Mouse (Mus musculus) embryo, embryonic 11.5 days (tissue): ENCODE results near the gene Lsm8.
A peak's percentile ranks its signal among the peaks of the same experiment; 100 is the strongest.
"Not testable (repeated sequence)": the region's sequence is repeated elsewhere in the genome, so short reads cannot be mapped to it uniquely, and the experiment has no call there.

Experiments used
- DNase-seq: peaks from one replicate; pipeline ENCODE4 v3.0.0-alpha.2; 2012; ENCODE audit warnings: low read depth, low spot score

Gene Lsm8

GRCm38 (mm10) chr6:18848051-18848701 is at the start of gene Lsm8:
Lsm8 (plus strand) TSS chr6:18848579.
- DNase-seq = peak; percentile 94

DNA sequence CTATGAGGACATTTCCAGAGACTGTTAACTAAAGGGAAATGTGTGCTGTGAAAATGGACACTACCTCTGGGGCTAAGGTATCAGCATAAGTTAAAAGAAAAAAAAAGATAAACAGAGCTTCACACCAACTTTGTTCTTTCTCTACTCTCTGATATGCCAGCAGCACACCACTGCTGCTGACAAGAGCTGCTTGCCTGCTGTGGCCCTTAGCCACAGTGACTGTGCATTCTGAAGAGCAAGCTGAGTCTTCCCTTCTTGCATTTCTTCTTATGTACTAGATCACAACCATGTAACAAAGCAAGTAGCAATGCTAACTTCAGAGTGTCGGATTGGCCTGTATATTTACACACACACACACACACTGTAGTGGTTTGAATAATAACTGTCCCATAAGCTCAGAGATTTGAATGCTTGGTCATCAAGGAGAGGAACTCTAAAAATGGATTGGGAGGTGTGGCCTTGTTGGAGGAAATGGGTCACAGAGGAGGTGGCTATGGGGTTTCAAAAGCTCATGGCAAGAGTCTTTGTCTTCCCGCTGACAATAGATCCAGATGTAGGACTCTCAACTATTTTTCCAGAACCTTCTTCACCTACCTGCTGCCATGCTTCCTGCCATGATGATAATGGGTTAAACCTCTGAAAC is 47.4 kb upstream of the Lsm8 start:
- no peak for DNase-seq

DNA sequence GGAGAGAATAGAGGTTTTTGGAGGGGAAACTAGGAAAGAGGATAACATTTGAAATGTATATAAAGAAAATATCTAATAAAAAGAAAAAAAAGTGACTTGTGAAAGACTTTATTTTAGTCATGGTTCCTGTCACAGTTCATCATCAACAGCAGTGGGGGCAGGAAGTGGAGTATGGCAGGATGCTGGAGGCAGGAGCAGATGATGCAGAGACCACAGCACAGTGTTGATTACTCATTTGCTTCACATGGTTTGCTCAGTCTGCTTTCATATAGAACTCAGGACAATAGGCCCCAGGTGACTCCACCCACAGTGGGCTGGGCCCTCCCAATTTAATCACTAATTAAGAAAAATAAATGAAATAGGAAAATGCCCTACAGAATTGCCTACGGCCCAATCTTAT is 35.8 kb upstream of the Lsm8 start:
- no peak for DNase-seq

GRCm38 (mm10) chr6:18815606-18816005 is 32.8 kb upstream of the Lsm8 start:
- no peak for DNase-seq

DNA sequence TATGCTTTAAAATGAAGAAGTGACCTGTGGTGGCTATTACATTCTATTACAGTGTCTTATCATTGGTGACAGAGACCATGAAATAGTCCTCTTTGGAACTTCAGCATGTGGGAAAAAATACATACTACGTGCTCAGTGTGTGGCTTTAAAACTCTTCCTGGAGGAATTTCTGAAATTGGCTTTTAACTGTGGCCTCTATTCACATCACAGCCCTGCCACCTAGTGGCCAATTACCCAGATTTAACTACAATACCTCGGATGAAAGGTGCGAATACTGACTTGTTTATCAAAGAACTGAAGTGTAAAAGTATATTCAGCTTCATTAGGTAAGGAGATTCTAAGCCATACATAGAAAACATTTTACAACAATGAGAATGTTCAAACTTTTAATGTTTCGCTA is 29.0 kb upstream of the Lsm8 start:
- DNase-seq = peak; percentile 26

GRCm38 (mm10) chr6:18820246-18820645 is 28.1 kb upstream of the Lsm8 start:
- DNase-seq = no peak

DNA sequence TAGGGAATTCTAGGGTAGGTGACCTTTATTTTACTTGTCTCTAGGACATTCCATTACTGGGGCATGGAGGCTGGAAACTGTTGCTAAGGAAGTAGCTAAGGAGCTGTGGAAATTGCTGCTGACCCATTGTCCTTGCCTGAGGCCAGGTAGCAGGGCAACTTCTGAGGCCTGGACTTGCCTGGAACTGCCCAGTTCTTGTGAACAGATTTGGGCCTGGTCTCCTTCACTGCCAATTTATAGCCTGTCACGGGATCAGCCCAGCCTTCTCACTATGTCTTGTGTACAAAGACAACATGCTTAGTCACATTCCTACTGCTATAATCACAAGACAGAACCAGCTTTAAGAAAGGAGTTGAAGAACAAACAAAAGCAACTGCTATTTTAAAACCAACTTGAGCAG is 25.6 kb upstream of the Lsm8 start:
- no peak for DNase-seq

GRCm38 (mm10) chr6:18832958-18833357 is 15.4 kb upstream of the Lsm8 start:
- no peak for DNase-seq

GRCm38 (mm10) chr6:18844529-18844928 is 3.9 kb upstream of the Lsm8 start:
- not testable (repeated sequence) for DNase-seq

- not testable (repeated sequence) for DNase-seq
Observed at GRCm38 (mm10) chr6:18845571-18845970, 2.8 kb upstream of the Lsm8 start.

DNA sequence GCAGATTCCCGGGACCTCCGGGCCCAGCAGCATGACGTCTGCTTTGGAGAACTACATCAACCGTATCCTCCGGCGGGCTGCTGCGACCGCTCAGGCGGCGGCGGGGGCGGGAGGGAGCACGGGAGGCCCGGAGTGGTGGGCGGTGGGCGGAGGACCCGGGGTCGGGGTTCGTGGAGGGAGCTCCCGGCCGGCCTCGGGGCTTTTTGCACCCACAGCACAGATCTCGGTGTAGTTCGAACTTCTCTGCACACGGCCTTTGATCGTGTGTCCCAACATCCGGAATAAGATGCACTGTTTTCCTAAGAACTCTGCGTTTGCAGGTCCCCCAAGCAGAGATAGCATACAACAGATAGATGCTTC is 303 bp downstream of the Lsm8 start:
- no peak for DNase-seq

GRCm38 (mm10) chr6:18855323-18855722 is 6.9 kb downstream of the Lsm8 start:
- DNase-seq = no peak

DNA sequence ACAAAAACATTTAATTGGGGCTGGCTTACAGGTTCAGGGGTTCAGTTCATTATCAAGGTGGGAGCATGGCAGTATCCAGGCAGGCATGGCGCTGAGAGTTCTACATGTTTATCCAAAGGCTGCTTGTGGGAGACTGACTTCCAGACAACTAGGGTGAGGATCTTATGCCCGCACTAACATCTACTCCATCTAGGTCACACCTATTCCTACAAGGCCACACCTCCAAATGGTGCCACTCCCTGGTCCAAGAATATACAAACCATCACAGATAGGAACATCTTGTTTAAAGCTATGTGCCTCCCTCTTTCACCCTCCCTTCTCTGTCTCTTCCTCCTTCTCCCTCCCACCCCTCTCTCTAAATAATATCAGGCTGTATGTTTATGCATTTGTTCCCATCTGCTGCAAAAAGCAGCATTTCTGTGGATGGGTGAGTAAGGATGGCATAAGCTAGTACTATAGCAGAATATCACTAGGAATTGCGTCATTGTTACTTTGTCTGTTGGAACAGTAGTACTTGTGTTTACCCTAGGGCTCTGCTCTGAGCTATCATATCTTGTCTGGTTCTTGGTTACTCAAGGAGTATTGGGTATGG is 8.2 kb downstream of the Lsm8 start:
- DNase-seq = no peak

DNA sequence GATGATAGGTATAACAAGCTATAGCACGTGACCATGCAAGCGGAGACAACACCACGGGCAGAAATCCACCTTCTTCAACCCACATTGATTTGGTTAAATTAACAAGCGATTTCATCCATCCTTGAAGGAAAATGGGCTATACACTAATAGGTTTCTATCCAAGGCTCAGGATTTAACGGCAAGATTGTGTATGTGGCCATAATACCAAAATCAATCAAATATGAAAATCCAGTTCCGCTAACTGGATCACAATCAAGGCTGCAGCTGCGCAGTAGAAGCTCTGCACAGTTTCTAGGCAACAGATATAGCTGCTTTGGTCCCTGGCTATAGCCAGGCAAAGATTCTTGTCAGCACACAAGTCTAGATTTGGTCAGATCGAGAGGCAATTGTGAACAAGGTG is 17.6 kb downstream of the Lsm8 start, which contains the start of gene Ankrd7:
Gene Ankrd7, plus strand, starts transcription at position 301 of the 400 bp plus-strand sequence.
- DNase-seq = no peak

DNA sequence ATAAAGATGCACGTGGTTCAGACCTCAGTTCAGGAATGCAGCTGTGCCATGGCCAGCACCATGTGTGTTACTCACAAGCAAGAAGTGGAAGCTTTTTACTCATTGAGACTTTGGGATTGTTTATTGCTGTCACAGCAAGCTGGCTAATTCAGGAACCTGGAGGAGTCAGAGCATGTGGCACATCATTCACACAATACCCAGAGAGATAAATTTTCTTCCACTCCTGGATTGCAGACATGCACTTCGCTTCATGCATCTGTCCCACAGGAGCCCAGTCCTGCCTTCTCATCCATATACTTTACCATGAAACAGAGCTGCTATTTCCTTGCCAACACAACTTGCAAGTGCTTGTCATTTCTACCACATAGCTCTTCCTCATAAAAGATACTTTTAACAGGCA is 40.7 kb downstream of the Lsm8 start:
- DNase-seq = no peak

GRCm38 (mm10) chr6:18894142-18894541 is 45.8 kb downstream of the Lsm8 start:
- no peak for DNase-seq
